Mouse (Mus musculus) liver, adult 2 months (tissue): ENCODE data around the gene Eif2ak3. TPM values are rescaled to one million over a fixed set of nuclear protein-coding genes. Genes with fewer than 3 reads are reported as not detected.

Source experiments
- DNase-seq: peaks from one replicate; pipeline ENCODE4 v3.0.0-alpha.2; 2011; ENCODE audit warnings: low read depth, low spot score; ENCODE audit errors: extremely low read depth
- H3K27ac ChIP-seq: fragments of 200-500 bp; replicated peaks from 2 replicates; pipeline ENCODE4 v1.5.1; 2012; ENCODE audit warnings: low read depth, mild to moderate bottlenecking, control low read depth, inconsistent platforms, low read length; ENCODE audit not compliant: insufficient read depth
- H3K27me3 ChIP-seq: fragments of 200-500 bp; 2 replicates; pipeline ENCODE4 v1.6.1; 2012; ENCODE audit warnings: mild to moderate bottlenecking, moderate library complexity, low read length, inconsistent platforms; ENCODE audit not compliant: control insufficient read depth, insufficient read depth
- H3K36me3 ChIP-seq: fragments of 200-500 bp; 2 replicates; pipeline ENCODE4 v1.6.1; 2012; ENCODE audit warnings: low read length, inconsistent platforms; ENCODE audit not compliant: control insufficient read depth, insufficient read depth
- H3K4me1 ChIP-seq: fragments of 200-500 bp; 2 replicates; pipeline ENCODE4 v1.6.1; 2011; ENCODE audit warnings: low read length; ENCODE audit not compliant: control insufficient read depth, insufficient read depth
- H3K4me3 ChIP-seq: fragments of 200-500 bp; 2 replicates; pipeline ENCODE4 v1.5.1; 2011; ENCODE audit warnings: low read depth, mild to moderate bottlenecking, control low read depth, low read length, moderate library complexity; ENCODE audit not compliant: insufficient read depth
- H3K79me2 ChIP-seq: fragments of 200-500 bp; 2 replicates; pipeline ENCODE4 v1.6.1; 2012; ENCODE audit warnings: inconsistent platforms, mild to moderate bottlenecking, low read length, moderate library complexity; ENCODE audit not compliant: control insufficient read depth, insufficient read depth
- H3K9ac ChIP-seq: fragments of 200-500 bp; 2 replicates; pipeline ENCODE4 v1.6.1; 2012; ENCODE audit warnings: low read depth, mild to moderate bottlenecking, control low read depth, inconsistent platforms, low read length
- CTCF ChIP-seq: fragments of 200-500 bp; IDR thresholded peaks from 2 replicates; pipeline ENCODE4 v1.5.1; 2011; ENCODE audit warnings: low read depth, low read length, control low read depth
- POLR2A ChIP-seq: fragments of 200-500 bp; IDR thresholded peaks from 2 replicates; pipeline ENCODE4 v1.6.1; 2011; ENCODE audit warnings: low read length, control low read depth; ENCODE audit not compliant: insufficient read depth; ENCODE audit errors: extremely low read depth
- WGBS: fragments of 180-500 bp; shearing (Covaris S2); methylation state at CpG from one replicate; pipeline ENCODE4 v1.1.7; 2018; 5-methylcytosine and 5-hydroxymethylcytosine counted together
- polyA plus RNA-seq: library from polyadenylated mRNA; depleted of rRNA; stranded (reverse); fragments of >200 nt; gene quantifications from 2 replicates; pipeline ENCODE4 v1.2.3, GENCODE M21; 2012
- total RNA-seq: library from RNA; depleted of rRNA; stranded (reverse); fragments of >200 nt; gene quantifications from 2 replicates; pipeline ENCODE4 v1.2.3, GENCODE M21; 2014

Gene Eif2ak3
- total and polyA plus RNA-seq, 2 experiments = 7.1 to 7.9 TPM

DNA sequence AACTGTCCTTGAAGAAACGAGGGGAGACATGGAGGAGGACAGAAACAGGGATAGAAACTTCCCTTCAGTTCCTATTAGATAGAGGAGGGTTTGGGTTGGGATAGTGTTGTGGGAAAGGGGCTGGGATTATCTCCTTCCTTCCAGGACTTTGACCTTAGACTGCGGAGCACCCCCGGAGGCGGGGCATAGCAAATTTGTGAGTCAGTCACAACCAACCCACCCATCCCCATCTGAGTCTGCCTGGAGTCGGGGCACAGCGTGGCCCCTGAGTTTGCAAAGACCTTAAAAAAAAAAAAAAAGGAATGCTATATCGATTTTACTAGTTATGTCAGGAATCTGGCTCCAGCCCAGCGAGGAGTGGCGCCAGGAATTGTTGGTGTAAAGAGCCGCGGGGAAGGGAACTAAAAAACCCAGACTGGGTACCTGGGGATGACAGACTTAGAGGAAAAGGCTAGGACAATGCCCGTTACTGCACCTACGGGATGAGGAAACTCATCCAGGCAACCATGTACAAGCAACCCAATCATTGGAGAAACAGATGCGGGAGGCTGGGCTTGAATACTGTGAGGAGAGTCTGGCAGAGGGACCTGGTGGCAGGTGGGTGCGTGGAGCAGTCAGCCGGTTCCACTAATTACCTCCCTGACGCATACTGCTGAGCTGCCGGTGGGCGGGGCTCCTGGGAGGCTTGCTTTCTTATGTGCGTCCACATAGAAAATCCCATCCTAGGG lies 67.5 kb downstream of the Eif2ak3 start:
- Histone ChIP-seq H3K4me3 (no peak overlapping the region), H3K9ac (no peak overlapping the region), H3K79me2 (no peaks in the 10 kb centered on the region), H3K27ac (no peak overlapping the region), H3K27me3 (no peaks in the 10 kb centered on the region; the same call in 1 of the 2 replicates), H3K36me3 (no peaks in the 10 kb centered on the region), H3K4me1 (peaks cover 2% of the 10 kb centered on the region; the same call in 1 of the 2 replicates)
- no peak for TF ChIP-seq CTCF
- TF ChIP-seq POLR2A = no peak
- WGBS = 7% methylated on average over 20 of the region's 20 CpGs
- peak; percentile 21 for DNase-seq

DNA sequence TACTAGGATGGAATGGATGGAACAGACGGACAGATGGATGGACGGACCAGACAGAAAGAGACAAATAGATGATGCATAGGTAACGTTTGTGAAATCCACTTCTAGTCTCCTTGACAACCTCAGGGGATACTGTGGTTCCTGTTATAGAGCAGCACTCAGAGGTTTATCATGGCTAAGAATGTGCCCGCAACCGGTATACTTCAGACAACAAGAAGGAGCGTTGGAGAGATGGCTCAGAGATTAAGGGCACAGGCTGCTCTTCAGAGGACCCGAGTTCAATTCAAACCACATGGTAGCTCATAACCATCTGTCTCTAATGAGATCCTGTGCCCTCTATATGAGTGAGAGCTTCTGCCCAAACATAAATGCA lies 68.1 kb downstream of the Eif2ak3 start:
- TF ChIP-seq POLR2A = no peak
- no peak for TF ChIP-seq CTCF
- Histone ChIP-seq H3K36me3 (no peaks in the 10 kb centered on the region), H3K27ac (no peak overlapping the region), H3K27me3 (no peaks in the 10 kb centered on the region; the same call in 1 of the 2 replicates), H3K9ac (no peak overlapping the region), H3K79me2 (no peaks in the 10 kb centered on the region), H3K4me1 (peaks cover 2% of the 10 kb centered on the region; the same call in 1 of the 2 replicates), H3K4me3 (no peak overlapping the region)
- DNase-seq = no peak
- 71% methylated on average over 7 of the region's 7 CpGs for WGBS

DNA sequence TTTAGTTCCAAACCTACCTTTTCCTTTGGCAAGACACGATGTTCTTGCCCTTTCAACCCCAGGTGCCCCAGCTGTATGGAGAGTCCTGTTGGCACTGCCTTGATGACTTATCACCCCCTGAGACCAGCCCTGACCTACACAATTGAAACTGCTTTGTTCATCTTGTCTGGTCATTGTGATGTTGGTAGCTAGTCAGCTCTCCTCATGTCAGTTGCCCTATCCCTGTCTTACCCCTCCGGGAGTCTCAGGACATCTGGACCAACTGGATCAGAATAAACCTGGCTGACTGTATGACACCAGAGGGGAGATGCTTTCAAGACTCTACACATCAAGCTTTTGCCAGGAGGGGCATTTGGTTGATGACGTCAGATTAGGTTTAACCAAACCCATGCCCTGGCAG lies 74.5 kb downstream of the Eif2ak3 start, which contains the start of gene Tex37:
TSS of gene Tex37 (minus strand) at position 101 of the 400 bp plus-strand sequence.
- H3K4me1 ChIP-seq = no peaks in the 10 kb centered on the region
- TF ChIP-seq POLR2A (no peak), CTCF (no peak)
- H3K4me3 ChIP-seq = no peak within 1 kb of the TSS
- no peaks in the 10 kb centered on the region for H3K27me3 ChIP-seq
- no peak within 1 kb of the TSS for H3K9ac ChIP-seq
- H3K79me2 ChIP-seq = no peaks in the 10 kb centered on the region
- no peaks in the 10 kb centered on the region for H3K36me3 ChIP-seq
- H3K27ac ChIP-seq = no peak within 1 kb of the TSS
- 81% methylated on average over 3 of the region's 3 CpGs for WGBS
- DNase-seq = no peak

DNA sequence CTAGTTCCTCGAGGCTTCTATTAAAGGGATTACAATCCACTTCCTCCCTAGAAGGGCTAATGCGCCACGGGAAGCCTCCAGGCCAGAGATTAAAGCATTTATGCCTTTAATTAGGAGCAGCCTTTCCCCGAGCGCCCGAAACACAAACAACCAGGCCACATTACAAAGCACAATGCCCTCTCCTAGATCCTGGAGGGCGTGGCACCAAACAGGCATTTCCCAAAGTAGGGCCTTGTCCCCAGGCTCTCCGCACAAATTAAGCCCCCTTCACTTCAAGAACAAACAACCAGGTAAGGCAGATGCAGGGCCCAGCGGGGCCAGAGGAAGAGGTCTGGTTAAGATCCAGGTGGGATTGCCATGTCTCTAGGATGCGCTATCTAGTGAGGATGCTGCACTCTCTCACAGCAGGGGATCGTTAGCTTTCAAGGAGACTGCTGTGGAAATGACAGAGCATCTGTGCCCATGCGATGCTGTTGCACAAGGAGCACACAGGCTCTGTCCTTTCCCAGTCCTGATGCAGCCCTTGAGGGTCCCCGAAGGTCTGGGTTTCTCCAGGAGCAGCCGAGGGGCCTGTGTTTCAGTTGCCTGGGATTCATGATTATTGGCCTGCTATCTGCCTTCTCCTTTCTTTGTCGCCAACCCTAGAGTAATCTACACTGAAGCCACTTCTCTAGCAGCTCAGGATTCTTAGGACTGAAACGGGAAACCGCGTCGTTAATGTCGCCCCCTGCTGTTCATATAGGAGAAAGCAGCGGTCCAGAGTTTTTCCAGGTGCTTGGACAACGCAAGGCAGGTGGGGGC lies 77.2 kb downstream of the Eif2ak3 start:
- H3K36me3 ChIP-seq = no peaks in the 10 kb centered on the region
- no peak overlapping the region for H3K4me3 ChIP-seq
- no peak overlapping the region for H3K27ac ChIP-seq
- WGBS = 14% methylated on average over 22 of the region's 22 CpGs
- no peaks in the 10 kb centered on the region for H3K4me1 ChIP-seq
- DNase-seq = peak; percentile 7
- peak; percentile 67 for TF ChIP-seq CTCF
- no peak for TF ChIP-seq POLR2A
- no peaks in the 10 kb centered on the region for H3K79me2 ChIP-seq
- no peak overlapping the region for H3K9ac ChIP-seq
- no peaks in the 10 kb centered on the region for H3K27me3 ChIP-seq

DNA sequence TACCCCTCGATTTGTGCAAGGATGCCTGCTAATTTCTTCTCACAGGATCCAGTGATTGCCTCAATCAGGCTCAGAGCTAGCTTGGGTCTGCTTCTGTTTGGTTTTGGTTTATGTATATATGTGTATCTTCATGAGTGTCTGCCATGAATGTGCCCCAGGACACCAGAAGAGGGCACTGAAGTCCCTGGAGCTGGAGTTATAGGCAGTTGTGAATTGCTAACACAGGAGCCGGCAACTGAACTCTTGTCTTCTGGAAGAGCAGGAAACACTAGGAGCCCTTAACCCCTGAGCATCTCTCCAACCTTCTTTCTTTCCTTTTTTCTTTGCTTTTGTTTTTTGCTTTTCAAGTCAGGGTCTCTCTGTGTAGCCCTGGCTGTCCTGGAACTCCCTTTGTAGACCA lies 87.5 kb downstream of the Eif2ak3 start:
- Histone ChIP-seq H3K9ac (no peak overlapping the region), H3K4me3 (no peak overlapping the region), H3K36me3 (no peaks in the 10 kb centered on the region), H3K27ac (no peak overlapping the region), H3K4me1 (no peaks in the 10 kb centered on the region), H3K27me3 (no peaks in the 10 kb centered on the region), H3K79me2 (no peaks in the 10 kb centered on the region)
- DNase-seq = no peak
- WGBS = 90% methylated on average over 2 of the region's 2 CpGs
- TF ChIP-seq CTCF (no peak), POLR2A (no peak)
